Mouse (Mus musculus): ENCODE data around the gene Mob1b.
A peak's percentile ranks its signal among the peaks of the same experiment; 100 is the strongest.
"Not testable (repeated sequence)": the region's sequence is repeated elsewhere in the genome, so short reads cannot be mapped to it uniquely, and the experiment has no call there.

Gene Mob1b

DNA sequence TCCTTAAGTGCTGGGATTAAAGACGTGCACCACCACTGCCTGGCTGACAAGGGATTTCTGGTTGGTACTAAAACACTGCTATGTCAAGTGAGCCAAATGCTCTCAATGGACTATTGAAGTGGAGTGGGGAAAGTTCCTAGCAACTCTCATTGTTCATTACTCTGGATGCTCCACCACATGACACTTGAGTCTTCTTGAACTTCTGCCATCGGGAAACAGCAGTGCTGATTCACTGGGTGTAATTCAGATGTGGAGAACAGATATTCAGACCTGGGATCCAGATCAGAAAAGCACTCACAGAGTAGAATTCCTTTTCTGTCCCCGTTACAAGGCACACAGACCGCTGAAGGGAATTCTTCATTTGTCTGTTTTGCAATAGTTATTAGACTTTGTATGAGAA is 17.1 kb upstream of the Mob1b start:
- DNase-seq = no peak

DNA sequence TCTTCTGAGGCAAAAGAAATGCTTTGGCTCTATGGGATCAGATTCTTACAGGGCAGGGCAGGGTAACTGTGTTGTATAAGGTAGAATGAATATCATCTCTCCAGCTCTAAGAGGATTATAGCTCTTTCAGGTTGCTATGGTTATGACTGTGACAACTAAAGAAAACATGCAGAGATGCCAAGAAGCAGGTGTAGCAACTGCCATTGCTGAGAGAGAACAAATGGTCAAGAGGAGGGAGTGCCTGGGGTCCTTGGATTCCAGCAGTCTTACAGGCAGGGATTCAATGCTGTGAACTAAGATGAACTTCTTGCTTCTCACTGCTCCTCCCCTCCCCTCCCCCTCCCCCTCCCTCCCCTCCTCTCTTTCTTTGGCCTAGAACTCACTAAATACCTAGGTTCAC is 9.5 kb upstream of the Mob1b start:
- DNase-seq = no peak

DNA sequence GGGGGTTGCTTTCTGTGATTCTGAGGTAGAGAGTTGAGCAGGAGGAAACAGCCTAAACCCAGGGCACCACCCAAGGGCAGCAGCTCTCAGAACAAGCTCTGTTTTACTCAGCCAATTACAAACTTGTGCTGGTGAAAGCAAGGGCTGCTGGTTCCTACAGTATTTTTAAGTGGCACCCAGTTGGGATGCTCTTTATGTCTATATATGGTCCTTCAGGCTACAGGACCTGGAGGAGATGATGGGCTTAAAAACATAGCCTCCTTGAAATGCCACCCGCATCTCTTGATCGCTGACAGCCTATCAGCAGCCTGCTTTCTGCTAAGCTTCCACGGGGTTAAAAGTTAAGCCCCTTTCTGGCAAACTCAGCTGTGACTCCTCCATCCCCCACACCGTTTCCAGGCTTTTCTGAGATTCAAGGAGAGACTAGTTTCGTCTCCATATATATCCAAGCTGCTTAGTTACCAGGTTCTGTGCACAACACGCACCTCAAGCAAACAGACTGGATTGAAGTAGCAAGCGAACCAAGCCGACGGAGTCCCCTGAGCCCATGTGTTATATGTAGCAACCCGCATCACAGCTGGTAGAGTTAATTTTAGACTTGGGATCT is 8.9 kb upstream of the Mob1b start:
- no peak for DNase-seq

DNA sequence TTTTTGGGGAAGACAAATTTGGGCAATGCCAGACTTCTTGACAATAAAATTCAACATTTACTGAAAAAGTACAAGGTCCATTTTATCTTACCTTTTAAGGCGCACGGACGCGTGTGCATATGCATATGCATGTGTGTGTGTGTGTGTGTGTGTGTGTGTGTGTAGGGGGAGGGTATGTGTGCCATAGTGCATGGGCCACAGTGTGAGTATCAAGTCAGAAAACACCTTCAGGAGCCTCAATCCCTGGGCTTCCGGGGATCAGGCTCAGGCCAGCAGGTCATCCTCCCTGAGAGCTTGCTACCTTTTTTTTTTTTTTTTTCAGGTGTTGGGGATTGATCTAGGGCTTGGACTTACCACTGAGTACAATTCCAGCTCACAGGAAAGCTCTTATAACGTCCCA is 8.3 kb upstream of the Mob1b start:
- no peak for DNase-seq

DNA sequence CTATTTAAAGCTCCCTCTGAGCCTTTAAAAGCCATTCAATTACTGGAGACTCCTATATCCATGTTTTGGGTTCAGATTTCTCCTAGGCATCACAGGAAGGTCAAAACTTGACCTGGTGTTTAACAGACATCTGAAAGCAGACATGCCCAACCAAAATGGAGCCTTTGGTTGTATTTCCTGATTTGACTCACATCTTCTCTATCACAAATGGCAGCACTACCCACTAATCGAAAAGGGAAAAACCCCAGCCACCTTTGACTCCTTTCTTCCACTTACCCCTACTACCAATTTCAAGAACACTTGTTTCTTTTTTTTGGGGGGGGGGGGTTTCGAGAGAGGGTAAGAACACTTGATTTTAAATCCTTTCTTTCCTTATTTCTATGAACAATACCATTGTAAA is 3.7 kb upstream of the Mob1b start:
- DNase-seq = no peak

DNA sequence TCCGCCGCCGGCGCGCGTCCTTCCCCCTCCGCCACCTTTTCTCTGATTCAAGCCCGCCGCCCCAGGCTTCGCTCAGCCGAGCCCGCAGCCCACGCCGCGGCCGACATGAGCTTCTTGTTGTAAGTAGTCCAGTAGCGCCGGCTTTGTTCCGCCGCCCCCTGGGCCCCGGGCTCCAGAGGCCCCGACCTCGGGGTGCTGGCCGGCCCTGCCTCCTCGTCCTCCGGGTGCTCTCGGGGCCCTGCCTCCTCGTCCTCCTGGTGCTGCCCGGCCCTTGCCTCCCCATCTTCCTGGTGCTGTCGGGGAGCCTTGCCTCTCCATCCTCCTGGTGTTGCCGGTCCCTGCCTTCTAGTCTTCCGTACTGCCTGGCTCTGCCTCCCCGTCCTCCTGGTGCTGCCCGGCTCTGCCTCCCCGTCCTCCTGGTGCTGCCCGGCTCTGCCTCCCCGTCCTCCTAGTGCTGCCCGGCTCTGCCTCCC is 384 bp downstream of the Mob1b start:
- DNase-seq = no peak

GRCm38 (mm10) chr5:88721565-88722212 is 1.0 kb downstream of the Mob1b start:
- peak; percentile 39 for DNase-seq

- DNase-seq = peak; percentile 27
These were observed 1.6 kb downstream of the Mob1b start for GRCm38 (mm10) chr5:88722213-88722600.

DNA sequence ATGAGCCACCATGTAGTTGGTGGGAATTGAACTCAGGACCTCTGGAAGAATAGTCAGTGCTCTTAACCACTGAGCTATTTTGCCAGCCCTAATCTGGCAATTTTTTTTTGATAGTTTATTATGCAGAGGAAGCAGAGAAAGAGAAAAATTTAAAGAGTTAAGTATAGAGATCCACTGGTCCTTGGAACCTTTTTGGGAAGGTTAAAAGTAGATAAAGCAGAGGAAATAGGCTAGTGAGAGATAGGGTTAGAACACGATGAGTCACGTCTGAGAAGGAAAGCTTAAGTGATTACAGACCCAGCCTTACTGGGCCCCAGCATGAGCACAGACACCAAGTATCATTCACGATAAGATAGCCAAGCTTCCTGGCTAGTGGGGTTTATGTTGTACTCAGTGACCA is 3.4 kb downstream of the Mob1b start:
- DNase-seq = no peak

GRCm38 (mm10) chr5:88727593-88728144 is 7.0 kb downstream of the Mob1b start:
- peak; percentile 39 for DNase-seq

DNA sequence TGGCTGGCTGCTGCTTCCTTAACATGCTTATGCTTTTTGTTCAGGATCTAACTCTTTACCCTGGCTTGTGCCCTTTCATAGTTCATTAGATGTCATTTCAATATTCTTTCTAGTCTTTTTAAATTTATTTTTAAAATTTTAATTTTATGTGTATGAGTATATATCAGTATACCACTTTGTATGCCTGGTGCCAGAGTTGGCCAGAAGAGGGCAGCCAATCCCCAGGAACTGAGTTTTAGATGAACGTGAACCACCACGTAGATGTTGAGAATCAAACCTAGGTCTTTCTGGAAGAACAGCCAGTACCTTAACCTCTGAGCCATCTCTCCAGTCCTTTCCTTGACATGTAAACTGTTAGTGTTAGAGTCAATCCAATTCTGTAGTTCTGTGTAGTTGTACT is 14.1 kb downstream of the Mob1b start:
- peak; percentile 35 for DNase-seq

DNA sequence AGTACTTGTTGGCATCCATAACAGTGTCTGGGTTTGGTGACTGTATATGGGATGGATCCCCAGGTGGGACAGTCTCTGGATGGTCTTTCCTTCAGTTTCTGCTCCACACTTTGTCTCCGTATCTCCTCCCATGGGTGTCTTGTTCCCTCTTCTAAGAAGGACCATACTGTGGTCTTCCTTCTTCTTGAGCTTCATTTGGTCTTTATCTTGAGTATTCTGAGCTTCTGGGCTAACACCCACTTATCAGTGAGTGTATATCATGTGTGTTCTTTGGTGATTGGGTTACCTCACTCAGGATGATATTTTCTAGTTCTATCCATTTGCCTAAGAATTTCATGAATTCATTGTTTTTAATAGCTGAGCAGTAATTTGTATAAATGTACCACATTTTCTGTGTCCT is 20.4 kb downstream of the Mob1b start:
- not testable (repeated sequence) for DNase-seq

DNA sequence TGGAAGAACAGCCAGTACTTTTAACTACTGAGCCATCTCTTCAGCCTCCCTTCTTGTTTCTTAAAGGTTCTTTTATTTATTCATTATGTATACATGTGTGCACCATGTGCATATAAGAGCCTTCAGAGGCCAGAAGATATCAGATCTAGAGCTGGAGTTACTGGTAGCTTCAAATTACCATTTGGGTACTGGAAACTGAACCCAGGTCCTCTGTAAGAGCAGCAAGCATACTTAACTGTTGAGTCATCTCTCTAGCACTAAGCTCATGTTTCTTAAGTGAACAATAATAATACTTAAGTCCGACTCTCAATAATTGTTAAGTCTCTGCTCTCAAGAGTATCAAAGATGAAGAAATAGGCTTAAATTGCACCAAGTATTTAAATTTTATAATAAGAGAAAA is 27.1 kb downstream of the Mob1b start:
- DNase-seq = no peak

GRCm38 (mm10) chr5:88753199-88753598 is 32.5 kb downstream of the Mob1b start:
- no peak for DNase-seq

- DNase-seq = no peak
These were observed 42.0 kb downstream of the Mob1b start for GRCm38 (mm10) chr5:88762611-88763010.

GRCm38 (mm10) chr5:88764430-88764986 is 43.9 kb downstream of the Mob1b start:
- DNase-seq = no peak

GRCm38 (mm10) chr5:88764987-88765481 is 44.4 kb downstream of the Mob1b start, which contains the start of gene Dck:
Gene Dck, plus strand, starts transcription at chr5:88764996.
- peak; percentile 98 for DNase-seq

GRCm38 (mm10) chr5:88765587-88765986 is 44.9 kb downstream of the Mob1b start:
- DNase-seq = no peak

GRCm38 (mm10) chr5:88766121-88766520 is 45.5 kb downstream of the Mob1b start:
- DNase-seq = no peak

DNA sequence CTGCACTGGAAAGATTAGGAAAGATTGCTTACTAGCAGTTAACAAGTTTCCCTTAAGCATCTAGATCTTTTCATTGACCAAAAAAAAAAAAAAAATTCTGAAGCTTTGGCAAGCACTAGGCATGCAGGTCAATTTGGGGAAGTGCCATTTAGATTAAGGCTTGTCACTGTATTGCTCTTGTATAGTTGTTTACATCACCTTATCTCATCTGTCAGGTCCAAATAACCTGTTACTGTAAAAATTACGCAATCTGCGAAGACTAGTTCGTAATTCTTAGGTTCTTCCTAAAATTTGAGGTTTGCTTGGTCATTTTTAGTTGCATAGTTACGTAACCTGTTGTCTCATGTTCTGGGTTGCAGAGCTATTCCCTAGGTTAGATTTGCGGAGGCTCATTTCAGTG is 46.2 kb downstream of the Mob1b start:
- no peak for DNase-seq

GRCm38 (mm10) chr5:88768201-88768600 is 47.5 kb downstream of the Mob1b start:
- no peak for DNase-seq

DNA sequence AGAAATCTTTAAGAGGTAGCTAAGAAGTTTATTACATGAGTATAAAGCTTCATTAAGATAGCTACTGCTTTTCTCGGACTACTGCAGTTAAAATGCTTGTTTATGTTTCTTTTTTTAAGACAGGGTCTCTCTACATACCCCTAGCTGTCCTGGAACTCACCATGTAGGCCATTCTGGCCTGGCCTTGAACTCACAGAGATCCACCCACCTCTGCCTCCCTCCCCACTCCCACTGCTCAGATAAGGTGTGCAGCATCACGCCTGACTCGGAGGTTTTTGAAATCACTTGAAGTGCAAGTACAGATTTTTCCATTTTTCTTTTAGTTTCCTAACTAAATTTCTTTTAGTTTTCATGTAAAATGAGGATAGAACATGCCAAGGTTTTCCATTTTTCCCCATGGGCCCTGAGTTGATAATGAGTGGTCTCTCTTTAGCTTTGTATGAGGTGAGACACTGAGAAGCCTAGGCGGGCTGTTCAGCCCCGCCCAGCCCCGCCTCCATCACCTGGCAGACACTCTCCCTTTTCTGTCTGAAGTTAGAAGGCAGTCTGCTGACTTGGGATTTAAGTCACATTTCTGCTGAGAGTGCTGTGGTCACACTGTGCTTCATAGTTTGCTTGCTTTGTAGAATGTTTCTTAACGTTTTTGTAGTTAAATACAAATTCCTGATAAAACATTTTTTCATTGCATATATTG is 61.6 kb downstream of the Mob1b start:
- DNase-seq = no peak

GRCm38 (mm10) chr5:88785059-88785458 is 64.4 kb downstream of the Mob1b start:
- no peak for DNase-seq
